Mouse (Mus musculus): ENCODE data around the gene Ulk4. TPM values are rescaled to one million over a fixed set of nuclear protein-coding genes. Genes with fewer than 3 reads are reported as not detected.
"Not testable (repeated sequence)": the region's sequence is repeated elsewhere in the genome, so short reads cannot be mapped to it uniquely, and the experiment has no call there.

The Ulk4 gene
- total and polyA plus RNA-seq, 3 experiments, result 26.6 to 31.1 TPM; not detected in 1

GRCm38 (mm10) chr9:121056526-121056925 is 220.5 kb downstream of the Ulk4 start:
- DNase-seq (ENCODE audit: low read depth, low spot score), result no peak
- Histone ChIP-seq H3K4me1 (ENCODE audit: control insufficient read depth in 1 of 2, insufficient read depth in 2 of 2, low read length in 2 of 2) (no peaks in the 10 kb centered on the region), H3K4me3 (ENCODE audit: control insufficient read depth in 1 of 2, insufficient read depth in 1 of 2, low read depth in 2 of 2, low read length in 2 of 2) (no peak overlapping the region), H3K27me3 (ENCODE audit: control insufficient read depth in 1 of 2, insufficient read depth in 2 of 2, low read length in 2 of 2) (no peaks in the 10 kb centered on the region), H3K9ac (ENCODE audit: control insufficient read depth, low read depth, low read length, poor library complexity, severe bottlenecking) (no peak overlapping the region), H3K27ac (ENCODE audit: control insufficient read depth, low read depth, low read length) (no peak overlapping the region), H3K9me3 (replicated peaks; ENCODE audit: insufficient read depth, low read length) (no peaks in the 10 kb centered on the region), H3K36me3 (ENCODE audit: control insufficient read depth in 1 of 2, insufficient read depth in 2 of 2, low read length in 2 of 2) (no peaks in the 10 kb centered on the region), H3K79me2 (ENCODE audit: control insufficient read depth, insufficient read depth, low read length, poor library complexity) (no peaks in the 10 kb centered on the region)
- TF ChIP-seq JUND (IDR thresholded peaks at IDR 0.05; ENCODE audit: low read depth, low read length) (no peak), CTCF (IDR thresholded peaks at IDR 0.05 in 2 of 3, conservative IDR thresholded peaks at IDR 0.05 in 1 of 3; ENCODE audit: control insufficient read depth in 1 of 3, insufficient read depth in 1 of 3, low read depth in 2 of 3, low read length in 3 of 3, poor library complexity in 1 of 3, severe bottlenecking in 1 of 3) (no peak), CHD1 (IDR thresholded peaks at IDR 0.05; ENCODE audit: low read depth, low read length) (no peak), MAFK (IDR thresholded peaks at IDR 0.05; ENCODE audit: borderline replicate concordance, low read depth, low read length) (no peak), POLR2AphosphoS2 (IDR thresholded peaks at IDR 0.05; ENCODE audit: low read length) (no peak), GABPA (IDR thresholded peaks at IDR 0.05; ENCODE audit: low read depth, low read length) (no peak), RCOR1 (IDR thresholded peaks at IDR 0.05; ENCODE audit: low read depth, low read length) (no peak), RAD21 (IDR thresholded peaks at IDR 0.05; ENCODE audit: low read depth, low read length) (no peak), SMC3 (IDR thresholded peaks at IDR 0.05; ENCODE audit: low read depth, low read length) (no peak), TAL1 (IDR thresholded peaks at IDR 0.05; ENCODE audit: low read length) (no peak), MXI1 (IDR thresholded peaks at IDR 0.05; ENCODE audit: low read depth, low read length) (no peak), UBTF (IDR thresholded peaks at IDR 0.05; ENCODE audit: borderline replicate concordance, insufficient read depth, low read depth, low read length) (no peak)

GRCm38 (mm10) chr9:121056036-121056435 is 221.0 kb downstream of the Ulk4 start:
- no peak overlapping the region for H3K9ac ChIP-seq (ENCODE audit: control insufficient read depth, low read depth, low read length, poor library complexity, severe bottlenecking)
- no peaks in the 10 kb centered on the region for H3K4me1 ChIP-seq (ENCODE audit: control insufficient read depth in 1 of 2, insufficient read depth in 2 of 2, low read length in 2 of 2)
- H3K27me3 ChIP-seq (ENCODE audit: control insufficient read depth in 1 of 2, insufficient read depth in 2 of 2, low read length in 2 of 2), result no peaks in the 10 kb centered on the region
- no peak overlapping the region for H3K4me3 ChIP-seq (ENCODE audit: control insufficient read depth in 1 of 2, insufficient read depth in 1 of 2, low read depth in 2 of 2, low read length in 2 of 2)
- TF ChIP-seq MYB (IDR thresholded peaks at IDR 0.05; ENCODE audit: low read depth, low read length), result no peak
- DNase-seq (ENCODE audit: low read depth, low spot score), result no peak
- H3K79me2 ChIP-seq (ENCODE audit: control insufficient read depth, insufficient read depth, low read length, poor library complexity), result no peaks in the 10 kb centered on the region
- H3K36me3 ChIP-seq (ENCODE audit: control insufficient read depth in 1 of 2, insufficient read depth in 2 of 2, low read length in 2 of 2), result no peaks in the 10 kb centered on the region
- no peak overlapping the region for H3K27ac ChIP-seq (ENCODE audit: control insufficient read depth, low read depth, low read length)
- no peaks in the 10 kb centered on the region for H3K9me3 ChIP-seq (replicated peaks; ENCODE audit: insufficient read depth, low read length)

GRCm38 (mm10) chr9:121045657-121046056 is 231.3 kb downstream of the Ulk4 start:
- TF ChIP-seq ZNF384 (IDR thresholded peaks at IDR 0.05; ENCODE audit: low read depth, low read length) (peak; percentile 40; the same call in 1 of the 2 replicates), TBP (IDR thresholded peaks at IDR 0.05; ENCODE audit: low read depth, low read length) (peak; percentile 94)
- H3K9ac ChIP-seq (ENCODE audit: control insufficient read depth, low read depth, low read length, poor library complexity, severe bottlenecking); H3K27me3 ChIP-seq (ENCODE audit: control insufficient read depth in 1 of 2, insufficient read depth in 2 of 2, low read length in 2 of 2); H3K79me2 ChIP-seq (ENCODE audit: control insufficient read depth, insufficient read depth, low read length, poor library complexity); H3K27ac ChIP-seq (ENCODE audit: control insufficient read depth, low read depth, low read length); H3K36me3 ChIP-seq (ENCODE audit: control insufficient read depth in 1 of 2, insufficient read depth in 2 of 2, low read length in 2 of 2); H3K9me3 ChIP-seq (replicated peaks; ENCODE audit: insufficient read depth, low read length); H3K4me1 ChIP-seq (ENCODE audit: control insufficient read depth in 1 of 2, insufficient read depth in 2 of 2, low read length in 2 of 2); H3K4me3 ChIP-seq (ENCODE audit: control insufficient read depth in 1 of 2, insufficient read depth in 1 of 2, low read depth in 2 of 2, low read length in 2 of 2): not testable (repeated sequence)
- peak; percentile 68 for DNase-seq (ENCODE audit: low read depth, low spot score)
